Mouse (Mus musculus) olfactory bulb, adult 2 months (tissue): ENCODE measurements around the gene Galnt10. TPM values are rescaled to one million over a fixed set of nuclear protein-coding genes. Genes with fewer than 3 reads are reported as not detected.

Experiments
- H3K27ac ChIP-seq: fragments of 200-500 bp; 2 replicates; pipeline ENCODE4 v1.5.1; 2012; ENCODE audit warnings: low read depth, low read length; ENCODE audit not compliant: insufficient read depth
- H3K4me1 ChIP-seq: fragments of 200-500 bp; 2 replicates; pipeline ENCODE4 v1.6.1; 2012; ENCODE audit warnings: low read length; ENCODE audit not compliant: control insufficient read depth, insufficient read depth
- H3K4me3 ChIP-seq: fragments of 200-500 bp; 2 replicates; pipeline ENCODE4 v1.5.1; 2012; ENCODE audit warnings: mild to moderate bottlenecking, low read depth, low read length, moderate library complexity; ENCODE audit not compliant: insufficient read depth
- CTCF ChIP-seq: fragments of 200-500 bp; IDR thresholded peaks from 2 replicates; pipeline ENCODE4 v1.5.1; 2012; ENCODE audit warnings: low read depth, mild to moderate bottlenecking, low read length, moderate library complexity; ENCODE audit not compliant: insufficient read depth
- POLR2A ChIP-seq: fragments of 200-500 bp; IDR thresholded peaks from 2 replicates; pipeline ENCODE4 v1.6.1; 2012; ENCODE audit warnings: mild to moderate bottlenecking, low read depth, low read length, moderate library complexity; ENCODE audit not compliant: insufficient read depth
- whole genome bisulfite sequencing: fragments of 180-500 bp; shearing (Covaris S2); methylation state at CpG from one replicate; pipeline ENCODE4 v1.1.7; 2018; 5-methylcytosine and 5-hydroxymethylcytosine counted together
- polyA plus RNA-seq: library from polyadenylated mRNA; stranded (reverse); fragments of >200 nt; gene quantifications from 2 replicates; pipeline ENCODE4 v1.2.4, GENCODE M21; 2012; ENCODE audit warnings: low replicate concordance; ENCODE audit not compliant: missing spikeins, insufficient read depth, insufficient read length

The Galnt10 gene
- polyA plus RNA-seq, 1 experiment, result not detected

GRCm38 (mm10) chr11:57688179-57688929, 43.1 kb downstream of the Galnt10 start:
- 87% methylated on average over 14 of the region's 14 CpGs for WGBS
- peaks cover 32% of the 10 kb centered on the region for H3K4me1 ChIP-seq
- no peak overlapping the region for H3K4me3 ChIP-seq
- H3K27ac ChIP-seq, result no peak overlapping the region
- TF ChIP-seq POLR2A, result no peak
- TF ChIP-seq CTCF, result no peak

- no peak overlapping the region for H3K4me3 ChIP-seq
- TF ChIP-seq CTCF (no peak), POLR2A (no peak)
- H3K4me1 ChIP-seq, result peaks cover 22% of the 10 kb centered on the region
- 84% methylated on average over 6 of the region's 6 CpGs for WGBS
- H3K27ac ChIP-seq, result no peak overlapping the region
Observed at GRCm38 (mm10) chr11:57689811-57690210, 44.6 kb downstream of the Galnt10 start.

- TF ChIP-seq CTCF (no peak), POLR2A (no peak)
- Histone ChIP-seq H3K4me1 (peaks cover 14% of the 10 kb centered on the region), H3K27ac (no peak overlapping the region), H3K4me3 (no peak overlapping the region)
- WGBS, result 93% methylated on average over 5 of the region's 5 CpGs
Observed at GRCm38 (mm10) chr11:57690836-57691235, 45.6 kb downstream of the Galnt10 start.

GRCm38 (mm10) chr11:57691939-57692338, 46.7 kb downstream of the Galnt10 start:
- WGBS, result 89% methylated on average over 6 of the region's 6 CpGs
- H3K27ac ChIP-seq, result no peak overlapping the region
- peaks cover 14% of the 10 kb centered on the region for H3K4me1 ChIP-seq
- no peak overlapping the region for H3K4me3 ChIP-seq
- TF ChIP-seq CTCF (no peak), POLR2A (no peak)

GRCm38 (mm10) chr11:57692726-57693125, 47.5 kb downstream of the Galnt10 start:
- Histone ChIP-seq H3K4me3 (no peak overlapping the region), H3K27ac (no peak overlapping the region), H3K4me1 (peaks cover 16% of the 10 kb centered on the region)
- TF ChIP-seq CTCF (no peak), POLR2A (no peak)
- whole genome bisulfite sequencing, result 91% methylated on average over 7 of the region's 7 CpGs

- Histone ChIP-seq H3K27ac (no peak overlapping the region), H3K4me3 (no peak overlapping the region), H3K4me1 (peaks cover 16% of the 10 kb centered on the region)
- 98% methylated on average over 6 of the region's 6 CpGs for WGBS
- TF ChIP-seq POLR2A, result no peak
- TF ChIP-seq CTCF, result no peak
Observed at GRCm38 (mm10) chr11:57694486-57694885, 49.2 kb downstream of the Galnt10 start.

- no peak for TF ChIP-seq CTCF
- TF ChIP-seq POLR2A, result 0 out of 2 replicates have a peak, but pooled peaks have one; percentile 15
- WGBS, result 21% methylated on average over 17 of the region's 17 CpGs
- H3K27ac ChIP-seq, result no peak overlapping the region
- no peak overlapping the region for H3K4me3 ChIP-seq
- peaks cover 20% of the 10 kb centered on the region for H3K4me1 ChIP-seq
Observed at GRCm38 (mm10) chr11:57696207-57696676, 51.0 kb downstream of the Galnt10 start.

- TF ChIP-seq CTCF (no peak), POLR2A (no peak)
- H3K4me1 ChIP-seq, result peaks cover 20% of the 10 kb centered on the region
- H3K4me3 ChIP-seq, result no peak overlapping the region
- WGBS, result 55% methylated on average over 5 of the region's 5 CpGs
- H3K27ac ChIP-seq, result no peak overlapping the region
Observed at GRCm38 (mm10) chr11:57696807-57697251, 51.6 kb downstream of the Galnt10 start.

GRCm38 (mm10) chr11:57700114-57700513, 54.9 kb downstream of the Galnt10 start:
- TF ChIP-seq CTCF, result no peak
- TF ChIP-seq POLR2A, result no peak
- no peak overlapping the region for H3K4me3 ChIP-seq
- 93% methylated on average over 7 of the region's 7 CpGs for WGBS
- peaks cover 15% of the 10 kb centered on the region for H3K4me1 ChIP-seq
- H3K27ac ChIP-seq, result no peak overlapping the region
